Mouse (Mus musculus): ENCODE data around the gene Mfrp. TPM values are rescaled to one million over a fixed set of nuclear protein-coding genes. Genes with fewer than 3 reads are reported as not detected.

The Mfrp gene
- polyA plus RNA-seq, 1 experiment from 2014 or later, result 0.22 TPM

- Histone ChIP-seq H3K4me3 (peak overlapping the region; percentile 21; the same call in 1 of the 2 replicates), H3K9me3 (no peaks in the 10 kb centered on the region), H3K4me2 (peak overlapping the region; percentile 49), H3K27me3 (peaks cover 11% of the 10 kb centered on the region), H3K9ac (no peak overlapping the region), H3K36me3 (no peaks in the 10 kb centered on the region; the same call in 1 of the 2 replicates), H3K27ac (no peak overlapping the region), H3K4me1 (replicated peaks) (peaks cover 17% of the 10 kb centered on the region)
- ATAC-seq (ENCODE audit: low FRiP score), result no peak
- 28% methylated on average over 24 of the region's 24 CpGs for WGBS
Observed at GRCm38 (mm10) chr9:44093612-44094503, 7.7 kb upstream of the Mfrp start.

- H3K36me3 ChIP-seq, result no peaks in the 10 kb centered on the region; the same call in 1 of the 2 replicates
- no peak for ATAC-seq (ENCODE audit: low FRiP score)
- H3K4me3 ChIP-seq, result no peak overlapping the region
- no peak overlapping the region for H3K4me2 ChIP-seq
- H3K9ac ChIP-seq, result no peak overlapping the region
- H3K27me3 ChIP-seq, result 0 out of 2 replicates have a peak, but pooled peaks cover 2% of the 10 kb centered on the region
- no peaks in the 10 kb centered on the region for H3K9me3 ChIP-seq
- WGBS, result 79% methylated on average over 3 of the region's 3 CpGs
- peaks cover 17% of the 10 kb centered on the region for H3K4me1 ChIP-seq (replicated peaks)
- no peak overlapping the region for H3K27ac ChIP-seq
Observed at GRCm38 (mm10) chr9:44094737-44095136, 6.8 kb upstream of the Mfrp start.

DNA sequence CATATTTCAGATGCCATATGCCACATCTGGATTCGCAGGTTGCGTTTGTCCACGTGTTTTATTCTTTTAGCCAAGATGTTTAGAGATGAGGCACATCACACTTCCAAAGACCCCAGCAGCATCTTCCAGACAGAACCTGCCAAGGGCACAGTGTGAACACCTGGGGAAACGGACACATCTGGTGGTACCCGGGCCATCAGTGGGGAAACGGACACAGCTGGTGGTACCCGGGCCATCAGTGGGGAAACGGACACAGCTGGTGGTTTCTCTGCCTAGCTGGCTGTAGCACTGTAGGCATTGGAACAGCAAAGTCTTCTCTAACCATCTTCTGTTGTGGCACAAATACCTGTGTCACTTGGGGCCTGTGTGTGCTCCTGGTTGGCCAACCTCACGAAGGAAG lies 5.7 kb upstream of the Mfrp start:
- no peak for ATAC-seq (ENCODE audit: low FRiP score)
- Histone ChIP-seq H3K36me3 (no peaks in the 10 kb centered on the region; the same call in 1 of the 2 replicates), H3K4me3 (no peak overlapping the region), H3K9me3 (no peaks in the 10 kb centered on the region), H3K4me2 (no peak overlapping the region), H3K4me1 (replicated peaks) (peaks cover 17% of the 10 kb centered on the region), H3K9ac (no peak overlapping the region), H3K27ac (no peak overlapping the region), H3K27me3 (no peaks in the 10 kb centered on the region)
- 88% methylated on average over 9 of the region's 9 CpGs for WGBS

DNA sequence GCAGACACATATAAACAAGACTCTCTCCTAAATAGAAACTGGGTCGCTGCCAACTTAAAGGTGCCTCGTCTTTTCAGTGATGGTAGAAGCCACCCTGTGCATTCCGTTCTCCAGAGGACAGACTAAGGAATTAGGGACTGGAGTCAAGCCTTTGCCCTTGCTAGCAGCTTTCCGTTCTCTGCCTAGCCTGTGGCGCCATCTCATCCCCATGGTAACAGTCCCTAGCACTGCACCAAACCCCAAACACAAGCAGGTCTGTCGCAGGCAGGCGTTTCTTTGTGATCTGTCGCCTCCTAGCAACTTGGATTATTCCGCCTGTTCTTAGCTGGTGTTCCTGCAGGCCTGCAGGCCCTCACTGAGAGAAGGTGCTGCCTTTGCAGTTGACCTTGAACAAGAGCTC lies 5.0 kb upstream of the Mfrp start:
- Histone ChIP-seq H3K9ac (0 out of 2 replicates have a peak overlapping the region, but pooled peaks have one; percentile 0), H3K27ac (peak overlapping the region; percentile 40), H3K4me3 (no peak overlapping the region), H3K27me3 (no peaks in the 10 kb centered on the region), H3K4me2 (no peak overlapping the region), H3K4me1 (replicated peaks) (peaks cover 17% of the 10 kb centered on the region), H3K9me3 (no peaks in the 10 kb centered on the region), H3K36me3 (no peaks in the 10 kb centered on the region)
- 0 out of 2 replicates have a peak, but pooled peaks have one; percentile 22 for ATAC-seq (ENCODE audit: low FRiP score)
- 17% methylated on average over 9 of the region's 9 CpGs for WGBS

- H3K4me1 ChIP-seq (replicated peaks), result peaks cover 41% of the 10 kb centered on the region
- peaks cover 8% of the 10 kb centered on the region for H3K36me3 ChIP-seq
- H3K9me3 ChIP-seq, result no peaks in the 10 kb centered on the region
- ATAC-seq (ENCODE audit: low FRiP score), result no peak
- no peak overlapping the region for H3K4me3 ChIP-seq
- no peak overlapping the region for H3K9ac ChIP-seq
- H3K4me2 ChIP-seq, result no peak overlapping the region
- 95% methylated on average over 7 of the region's 7 CpGs for WGBS
- no peak overlapping the region for H3K27ac ChIP-seq
- H3K27me3 ChIP-seq, result no peaks in the 10 kb centered on the region
Observed at GRCm38 (mm10) chr9:44104881-44105280, 3.4 kb downstream of the Mfrp start.

- ATAC-seq (ENCODE audit: low FRiP score), result no peak
- peaks cover 8% of the 10 kb centered on the region for H3K36me3 ChIP-seq
- H3K27me3 ChIP-seq, result no peaks in the 10 kb centered on the region
- H3K9me3 ChIP-seq, result no peaks in the 10 kb centered on the region
- no peak overlapping the region for H3K27ac ChIP-seq
- peaks cover 50% of the 10 kb centered on the region for H3K4me1 ChIP-seq (replicated peaks)
- no peak overlapping the region for H3K4me2 ChIP-seq
- 90% methylated on average over 10 of the region's 10 CpGs for WGBS
- H3K9ac ChIP-seq, result no peak overlapping the region
- H3K4me3 ChIP-seq, result no peak overlapping the region
Observed at GRCm38 (mm10) chr9:44105781-44106180, 4.3 kb downstream of the Mfrp start.

GRCm38 (mm10) chr9:44106182-44106581 lies 4.7 kb downstream of the Mfrp start:
- Histone ChIP-seq H3K27ac (peak overlapping the region; percentile 74; the same call in 1 of the 2 replicates), H3K4me2 (no peak overlapping the region), H3K27me3 (no peaks in the 10 kb centered on the region), H3K9ac (no peak overlapping the region), H3K4me1 (replicated peaks) (peaks cover 52% of the 10 kb centered on the region), H3K36me3 (peaks cover 8% of the 10 kb centered on the region), H3K4me3 (no peak overlapping the region), H3K9me3 (no peaks in the 10 kb centered on the region)
- WGBS, result 94% methylated on average over 7 of the region's 7 CpGs
- no peak for ATAC-seq (ENCODE audit: low FRiP score)

- no peak overlapping the region for H3K4me3 ChIP-seq
- no peaks in the 10 kb centered on the region for H3K27me3 ChIP-seq
- H3K36me3 ChIP-seq, result peaks cover 8% of the 10 kb centered on the region
- no peak overlapping the region; the same call in 1 of the 2 replicates for H3K4me2 ChIP-seq
- H3K27ac ChIP-seq, result peak overlapping the region; percentile 74
- ATAC-seq (ENCODE audit: low FRiP score), result no peak
- WGBS, result 79% methylated on average over 4 of the region's 4 CpGs
- peak overlapping the region; percentile 35; the same call in 1 of the 2 replicates for H3K9ac ChIP-seq
- peaks cover 53% of the 10 kb centered on the region for H3K4me1 ChIP-seq (replicated peaks)
- H3K9me3 ChIP-seq, result no peaks in the 10 kb centered on the region
Observed at GRCm38 (mm10) chr9:44106596-44106995, 5.1 kb downstream of the Mfrp start.

DNA sequence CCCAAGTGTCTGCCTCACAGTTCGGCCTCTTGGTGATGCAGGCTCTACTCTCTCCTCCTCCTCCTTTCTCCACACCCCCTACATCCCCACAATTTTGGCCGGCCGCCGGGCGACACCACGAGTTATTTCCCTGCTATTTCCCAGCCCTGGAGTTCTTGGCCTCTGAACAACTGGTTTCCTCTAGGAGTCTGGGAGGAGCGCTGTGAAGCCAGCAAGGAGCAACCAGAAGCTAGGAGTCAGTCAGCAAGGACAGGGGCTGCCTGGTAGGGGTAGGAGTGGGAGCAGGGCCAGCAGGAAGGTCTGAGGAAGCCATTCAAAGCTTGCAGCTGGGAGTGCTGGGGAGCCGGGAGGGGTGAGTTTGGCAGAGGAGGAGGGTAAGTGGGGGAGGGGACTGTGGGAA lies 5.6 kb downstream of the Mfrp start, which contains the start of gene C1qtnf5:
Gene C1qtnf5, plus strand, starts transcription at position 136 of the 400 bp plus-strand sequence.
- no peaks in the 10 kb centered on the region for H3K9me3 ChIP-seq
- peak within 1 kb of the TSS; percentile 74 for H3K27ac ChIP-seq
- peak within 1 kb of the TSS; percentile 56 for H3K9ac ChIP-seq
- H3K27me3 ChIP-seq, result no peaks in the 10 kb centered on the region
- peaks cover 58% of the 10 kb centered on the region for H3K4me1 ChIP-seq (replicated peaks)
- H3K4me3 ChIP-seq, result peak within 1 kb of the TSS; percentile 14
- ATAC-seq (ENCODE audit: low FRiP score), result peak; percentile 68
- H3K36me3 ChIP-seq, result peaks cover 8% of the 10 kb centered on the region
- peak within 1 kb of the TSS; percentile 39 for H3K4me2 ChIP-seq
- 35% methylated on average over 8 of the region's 8 CpGs for WGBS

GRCm38 (mm10) chr9:44107557-44108179 lies 6.1 kb downstream of the Mfrp start:
- Histone ChIP-seq H3K27me3 (no peaks in the 10 kb centered on the region), H3K4me3 (peak overlapping the region; percentile 14), H3K36me3 (peaks cover 8% of the 10 kb centered on the region), H3K27ac (peak overlapping the region; percentile 74), H3K9me3 (no peaks in the 10 kb centered on the region), H3K4me2 (peak overlapping the region; percentile 39), H3K4me1 (replicated peaks) (peaks cover 64% of the 10 kb centered on the region), H3K9ac (peak overlapping the region; percentile 56)
- WGBS, result 30% methylated on average over 25 of the region's 25 CpGs
- no peak; the same call in 1 of the 2 replicates for ATAC-seq (ENCODE audit: low FRiP score)

DNA sequence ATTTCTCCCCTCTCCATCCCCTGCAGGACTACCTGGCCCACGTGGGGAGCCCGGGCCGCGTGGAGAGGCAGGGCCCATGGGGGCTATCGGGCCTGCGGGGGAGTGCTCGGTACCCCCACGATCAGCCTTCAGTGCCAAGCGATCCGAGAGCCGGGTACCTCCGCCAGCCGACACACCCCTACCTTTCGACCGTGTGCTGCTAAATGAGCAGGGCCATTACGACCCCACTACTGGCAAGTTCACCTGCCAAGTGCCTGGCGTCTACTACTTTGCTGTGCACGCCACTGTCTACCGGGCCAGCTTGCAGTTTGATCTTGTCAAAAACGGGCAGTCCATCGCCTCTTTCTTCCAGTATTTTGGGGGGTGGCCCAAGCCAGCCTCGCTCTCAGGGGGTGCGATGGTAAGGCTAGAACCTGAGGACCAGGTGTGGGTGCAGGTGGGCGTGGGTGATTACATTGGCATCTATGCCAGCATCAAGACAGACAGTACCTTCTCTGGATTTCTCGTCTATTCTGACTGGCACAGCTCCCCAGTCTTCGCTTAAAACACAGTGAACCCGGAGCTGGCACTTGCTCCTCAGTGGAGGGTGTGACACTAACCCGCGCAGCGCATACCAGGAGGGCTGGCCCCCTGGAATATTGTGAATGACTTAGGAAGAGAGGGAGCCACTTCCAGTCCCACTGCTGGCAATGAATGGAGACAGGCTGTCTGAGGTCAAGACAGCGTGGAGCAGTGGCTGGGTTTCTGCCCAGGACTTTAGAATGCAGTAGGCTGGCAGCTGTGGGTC lies 6.9 kb downstream of the Mfrp start:
- 84% methylated on average over 31 of the region's 31 CpGs for WGBS
- no peak for ATAC-seq (ENCODE audit: low FRiP score)
- H3K4me3 ChIP-seq, result no peak overlapping the region
- H3K27me3 ChIP-seq, result no peaks in the 10 kb centered on the region
- peaks cover 8% of the 10 kb centered on the region for H3K36me3 ChIP-seq
- peaks cover 65% of the 10 kb centered on the region for H3K4me1 ChIP-seq (replicated peaks)
- peak overlapping the region; percentile 56 for H3K9ac ChIP-seq
- H3K27ac ChIP-seq, result no peak overlapping the region
- H3K4me2 ChIP-seq, result peak overlapping the region; percentile 39
- H3K9me3 ChIP-seq, result no peaks in the 10 kb centered on the region

All from hindbrain, embryonic 13.5 days (tissue).